Mouse (Mus musculus) liver, adult 2 months (tissue): ENCODE data around the gene Arhgap31.

Experiments
- CTCF ChIP-seq: fragments of 200-500 bp; IDR thresholded peaks from 2 replicates; pipeline ENCODE4 v1.5.1; 2011; ENCODE audit warnings: low read depth, low read length, control low read depth
- POLR2A ChIP-seq: fragments of 200-500 bp; IDR thresholded peaks from 2 replicates; pipeline ENCODE4 v1.6.1; 2011; ENCODE audit warnings: low read length, control low read depth; ENCODE audit not compliant: insufficient read depth; ENCODE audit errors: extremely low read depth

- TF ChIP-seq CTCF (no peak), POLR2A (no peak)
These were observed 109.9 kb downstream of the Arhgap31 start for GRCm38 (mm10) chr16:38602989-38603804.
